Mouse (Mus musculus): ENCODE data around the gene Stk39. TPM values are rescaled to one million over a fixed set of nuclear protein-coding genes. Genes with fewer than 3 reads are reported as not detected.

The Stk39 gene
- polyA plus RNA-seq (2014; fragmentation: Illumina TruSeq; extraction: RNeasy Lipid Tissue Mini Kit (QIAGEN cat#74804)) = 108 TPM

GRCm38 (mm10) chr2:68471759-68472550 lies at the start of gene Stk39:
Stk39 (minus strand) TSS chr2:68472268.

Other genes starting within 250 kb of the Stk39 start
- gene 4933409G03Rik, start 110.1 kb upstream of the Stk39 start, polyA plus RNA-seq (2014; fragmentation: Illumina TruSeq; extraction: RNeasy Lipid Tissue Mini Kit (QIAGEN cat#74804)) = not detected
- gene 4932414N04Rik, start 184.2 kb upstream of the Stk39 start, polyA plus RNA-seq (2014; fragmentation: Illumina TruSeq; extraction: RNeasy Lipid Tissue Mini Kit (QIAGEN cat#74804)) = not detected